Mouse (Mus musculus): ENCODE measurements around the gene Pafah1b3. TPM values are rescaled to one million over a fixed set of nuclear protein-coding genes. Genes with fewer than 3 reads are reported as not detected.

Gene Pafah1b3
- polyA plus RNA-seq, 1 experiment = 19.1 TPM

DNA sequence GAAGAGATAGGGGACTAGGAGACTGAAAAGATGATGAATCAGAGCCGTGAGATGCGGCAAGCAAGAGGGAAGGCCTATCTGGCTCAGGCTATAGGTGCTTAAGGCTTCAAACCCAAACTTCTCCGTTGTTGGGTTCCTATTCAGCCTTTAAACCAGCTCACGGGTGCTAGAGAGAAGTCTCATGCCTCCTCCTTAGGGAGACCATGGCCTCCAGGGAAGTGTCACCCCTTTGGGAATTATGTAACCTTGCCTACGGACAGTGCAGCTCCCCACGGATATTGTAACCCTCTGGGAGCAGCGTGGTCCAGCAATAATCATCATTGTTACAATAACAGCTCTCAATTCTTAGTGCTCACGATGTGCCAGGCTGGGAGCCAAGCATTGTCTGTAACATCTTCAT, 46.0 kb downstream of the Pafah1b3 start:
- Histone ChIP-seq H3K36me3 (replicated peaks; ENCODE audit: low read length) (no peaks in the 10 kb centered on the region), H3K9me3 (no peaks in the 10 kb centered on the region), H3K27me3 (replicated peaks) (peaks cover 12% of the 10 kb centered on the region), H3K4me3 (replicated peaks) (no peak overlapping the region), H3K4me1 (peaks cover 36% of the 10 kb centered on the region)
- TF ChIP-seq GATA1 (IDR thresholded peaks at IDR 0.05; ENCODE audit: borderline replicate concordance, low read length) = no peak
- TF ChIP-seq FLI1 (IDR thresholded peaks at IDR 0.05; ENCODE audit: low read length) = no peak

DNA sequence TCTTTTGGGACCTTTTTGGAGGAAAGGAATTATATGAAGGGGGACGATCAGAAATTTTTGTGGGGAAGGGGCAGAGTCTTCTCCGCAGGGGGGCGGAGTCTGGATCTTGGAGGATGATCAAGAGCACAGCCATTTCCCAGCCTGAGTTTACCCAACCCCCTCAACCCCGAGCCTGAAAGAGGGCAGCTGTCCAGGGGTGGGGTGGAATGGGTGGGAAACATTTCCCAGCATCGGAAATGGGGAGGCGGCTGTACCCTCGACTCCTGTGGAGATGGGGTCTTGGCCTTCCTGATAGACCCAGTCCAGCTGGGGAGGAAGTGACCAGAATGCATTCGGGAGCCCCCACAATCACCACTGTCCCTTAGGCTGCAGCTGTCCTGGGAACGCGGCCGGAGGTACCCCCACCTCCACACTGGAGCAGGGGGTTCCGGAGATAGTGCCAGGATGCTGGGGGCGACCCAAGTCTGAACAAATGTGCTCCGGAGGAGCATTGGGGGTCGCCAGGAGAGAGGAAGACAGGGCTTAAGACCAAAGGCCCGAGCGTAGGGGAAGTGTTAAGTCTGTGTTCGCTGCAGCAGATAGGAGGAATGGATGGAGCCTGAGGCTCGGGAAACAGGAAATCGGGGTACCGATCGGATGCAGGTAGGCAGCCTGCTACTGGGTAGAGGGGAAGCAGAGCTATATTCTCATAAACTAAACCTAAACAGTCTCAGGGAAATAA, 46.6 kb downstream of the Pafah1b3 start:
- TF ChIP-seq GATA1 (IDR thresholded peaks at IDR 0.05; ENCODE audit: borderline replicate concordance, low read length) (no peak), FLI1 (IDR thresholded peaks at IDR 0.05; ENCODE audit: low read length) (no peak)
- Histone ChIP-seq H3K9me3 (no peaks in the 10 kb centered on the region), H3K4me3 (replicated peaks) (peak overlapping the region; percentile 97), H3K27me3 (replicated peaks) (peaks cover 12% of the 10 kb centered on the region), H3K4me1 (peaks cover 42% of the 10 kb centered on the region), H3K36me3 (replicated peaks; ENCODE audit: low read length) (peaks cover under 1% of the 10 kb centered on the region)

DNA sequence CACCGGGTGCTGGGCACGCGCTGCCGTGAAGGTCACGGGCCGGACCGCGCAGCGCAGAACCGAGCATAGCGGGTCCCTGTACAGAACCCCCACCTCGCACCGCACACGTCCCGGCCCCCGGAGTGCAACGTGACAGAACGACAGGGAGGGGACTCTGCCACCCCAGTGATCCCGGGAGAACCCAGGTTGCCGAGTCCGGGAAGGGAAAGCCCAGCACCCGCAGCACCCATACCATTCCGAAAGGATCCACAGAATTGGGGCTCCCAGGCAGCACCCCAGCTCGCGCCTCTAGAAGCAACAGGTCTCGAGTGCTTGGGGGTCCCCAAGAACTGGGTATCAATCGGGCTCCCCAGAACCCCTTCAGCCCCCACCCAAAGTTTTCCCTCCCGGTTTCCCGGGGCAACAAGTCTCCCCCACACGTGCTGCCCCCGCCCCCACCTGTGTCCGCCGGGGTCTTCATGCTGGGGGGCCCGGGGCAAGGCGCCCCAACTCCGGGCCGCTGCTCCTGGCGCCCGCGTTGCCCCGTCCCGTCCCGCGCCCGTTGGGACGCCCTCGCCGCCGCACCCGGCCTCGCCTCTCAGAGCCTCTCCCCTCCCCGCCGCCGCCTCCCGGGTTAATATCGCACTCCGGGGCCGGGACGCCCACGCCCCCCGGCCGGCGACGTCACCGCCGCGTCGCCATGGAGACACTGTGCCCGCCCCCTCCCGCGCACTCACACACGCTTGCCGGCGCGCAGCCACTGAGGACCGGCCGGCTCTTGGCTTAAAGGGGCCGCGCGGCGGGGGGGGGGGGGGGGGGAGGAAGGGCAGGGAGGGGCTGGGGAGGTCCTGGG, 47.4 kb downstream of the Pafah1b3 start, which contains the start of gene Erf:
Gene Erf (minus strand): TSS at position 621 of the 832 bp plus-strand sequence.
- H3K4me1 ChIP-seq = peaks cover 51% of the 10 kb centered on the region

DNA sequence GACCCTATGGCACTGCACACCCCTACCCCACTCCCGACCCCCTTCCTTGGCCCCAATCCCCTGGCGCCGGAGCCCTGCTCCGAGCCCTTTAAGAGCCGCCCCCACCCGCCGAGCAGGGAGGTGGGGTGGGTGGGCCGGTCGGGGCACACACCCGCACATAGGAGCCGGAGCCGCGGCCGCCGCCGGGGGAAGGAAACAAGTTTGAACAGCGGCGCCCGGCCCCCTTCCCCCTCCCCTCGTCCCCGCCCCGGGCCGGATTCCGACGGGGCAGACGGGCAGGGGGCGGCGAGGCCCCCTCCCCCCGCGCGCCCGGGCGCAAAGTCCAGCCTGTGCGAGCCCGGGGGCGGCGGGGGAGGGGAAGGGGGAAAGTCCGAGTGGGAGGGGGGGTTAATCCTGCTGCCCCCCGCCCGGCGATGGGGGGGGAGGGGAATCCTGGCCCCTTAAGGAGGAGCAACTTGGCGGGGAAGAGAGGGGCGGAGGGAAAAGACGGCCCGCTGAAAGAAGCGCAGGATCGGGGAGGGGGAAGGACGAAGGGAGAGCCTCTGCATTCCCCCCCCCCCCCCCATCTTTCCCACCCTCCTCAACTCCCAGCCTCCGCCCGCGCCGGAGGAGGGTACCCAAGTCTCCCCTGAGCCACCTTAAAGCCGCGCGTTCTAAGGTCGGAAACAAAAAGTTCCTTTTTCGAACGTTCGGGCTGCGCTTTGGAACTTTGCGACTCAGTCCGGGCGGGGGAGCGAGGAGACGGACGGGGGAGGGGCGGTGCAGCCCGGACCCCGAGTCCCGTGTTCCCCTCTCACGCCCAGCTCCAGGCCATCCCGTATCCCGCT, 48.3 kb downstream of the Pafah1b3 start:
- no peak for TF ChIP-seq GATA1 (IDR thresholded peaks at IDR 0.05; ENCODE audit: borderline replicate concordance, low read length)
- TF ChIP-seq FLI1 (IDR thresholded peaks at IDR 0.05; ENCODE audit: low read length) = no peak
- peaks cover 58% of the 10 kb centered on the region for H3K4me1 ChIP-seq
- H3K27me3 ChIP-seq (replicated peaks) = peaks cover 3% of the 10 kb centered on the region
- H3K9me3 ChIP-seq = no peaks in the 10 kb centered on the region
- peak overlapping the region; percentile 97 for H3K4me3 ChIP-seq (replicated peaks)
- H3K36me3 ChIP-seq (replicated peaks; ENCODE audit: low read length) = peaks cover 18% of the 10 kb centered on the region

More for the DNA sequence above, 47.4 kb downstream of the Pafah1b3 start, which contains the start of gene Erf:
- peaks cover 10% of the 10 kb centered on the region for H3K36me3 ChIP-seq (replicated peaks; ENCODE audit: low read length)
- H3K27me3 ChIP-seq (replicated peaks) = peaks cover 9% of the 10 kb centered on the region
- no peak for TF ChIP-seq GATA1 (IDR thresholded peaks at IDR 0.05; ENCODE audit: borderline replicate concordance, low read length)
- no peak for TF ChIP-seq FLI1 (IDR thresholded peaks at IDR 0.05; ENCODE audit: low read length)
- H3K4me3 ChIP-seq (replicated peaks) = peak within 1 kb of the TSS; percentile 97
- H3K9me3 ChIP-seq = no peaks in the 10 kb centered on the region

DNA sequence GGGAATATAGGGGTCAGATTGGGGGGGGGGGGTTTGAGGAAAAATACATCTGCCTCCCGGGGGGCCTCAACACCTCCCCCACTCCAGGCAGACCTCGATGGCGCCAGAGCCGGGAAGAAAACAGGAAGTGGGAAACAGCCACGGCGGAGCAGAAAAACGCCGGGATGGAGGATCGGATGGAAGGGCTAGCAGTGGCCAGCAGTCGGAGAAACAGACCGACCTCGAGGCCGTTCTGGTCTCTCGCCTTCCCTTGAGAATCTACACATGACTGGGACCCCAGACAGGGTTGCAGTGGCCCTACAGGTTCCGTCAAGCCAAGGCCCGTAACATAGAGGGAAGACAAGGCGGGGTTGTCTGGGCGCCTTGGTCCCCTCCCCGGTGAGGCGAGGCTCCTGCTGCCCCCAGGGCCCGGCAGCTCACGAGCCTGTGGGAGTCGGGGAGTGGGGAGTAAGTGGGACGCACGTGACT, 48.9 kb downstream of the Pafah1b3 start:
- Histone ChIP-seq H3K4me1 (peaks cover 59% of the 10 kb centered on the region), H3K27me3 (replicated peaks) (peaks cover 2% of the 10 kb centered on the region), H3K9me3 (no peaks in the 10 kb centered on the region), H3K36me3 (replicated peaks; ENCODE audit: low read length) (peaks cover 23% of the 10 kb centered on the region), H3K4me3 (replicated peaks) (peak overlapping the region; percentile 97)
- TF ChIP-seq FLI1 (IDR thresholded peaks at IDR 0.05; ENCODE audit: low read length) (no peak), GATA1 (IDR thresholded peaks at IDR 0.05; ENCODE audit: borderline replicate concordance, low read length) (no peak)

DNA sequence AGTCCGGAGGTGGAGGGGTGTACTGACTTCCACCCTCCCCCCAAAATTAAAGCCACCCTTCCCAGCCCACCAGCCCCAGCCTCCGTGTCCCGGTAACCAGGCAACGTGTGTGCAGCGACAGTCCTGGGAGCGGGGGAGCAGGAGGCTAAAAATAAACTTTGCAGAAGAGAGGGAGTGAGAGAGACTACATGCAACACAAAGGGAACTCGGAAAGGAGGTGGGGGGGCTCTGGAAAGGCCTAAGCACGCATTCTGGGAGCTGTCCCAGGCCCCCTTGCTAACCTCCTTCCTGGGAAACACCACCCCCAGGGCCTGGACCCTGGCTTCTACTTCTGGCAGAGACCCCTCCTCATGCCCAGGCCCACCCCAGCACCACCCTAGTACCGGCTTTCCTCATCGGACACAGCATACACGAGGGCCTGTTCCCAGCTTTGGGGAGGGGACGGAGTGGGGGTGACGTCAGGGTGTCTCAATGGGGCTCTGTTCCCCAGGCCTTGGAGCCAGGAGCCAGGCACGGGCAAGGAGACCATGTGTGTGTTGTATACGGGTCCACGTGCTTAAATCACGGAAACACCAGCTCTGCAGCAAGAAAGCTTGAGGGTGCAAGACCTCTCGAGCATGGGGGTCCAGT, 49.7 kb downstream of the Pafah1b3 start:
- TF ChIP-seq GATA1 (IDR thresholded peaks at IDR 0.05; ENCODE audit: borderline replicate concordance, low read length) = no peak
- TF ChIP-seq FLI1 (IDR thresholded peaks at IDR 0.05; ENCODE audit: low read length) = no peak
- peaks cover 59% of the 10 kb centered on the region for H3K4me1 ChIP-seq
- peak overlapping the region; percentile 97 for H3K4me3 ChIP-seq (replicated peaks)
- H3K9me3 ChIP-seq = no peaks in the 10 kb centered on the region
- H3K27me3 ChIP-seq (replicated peaks) = peaks cover 2% of the 10 kb centered on the region
- H3K36me3 ChIP-seq (replicated peaks; ENCODE audit: low read length) = peaks cover 26% of the 10 kb centered on the region

DNA sequence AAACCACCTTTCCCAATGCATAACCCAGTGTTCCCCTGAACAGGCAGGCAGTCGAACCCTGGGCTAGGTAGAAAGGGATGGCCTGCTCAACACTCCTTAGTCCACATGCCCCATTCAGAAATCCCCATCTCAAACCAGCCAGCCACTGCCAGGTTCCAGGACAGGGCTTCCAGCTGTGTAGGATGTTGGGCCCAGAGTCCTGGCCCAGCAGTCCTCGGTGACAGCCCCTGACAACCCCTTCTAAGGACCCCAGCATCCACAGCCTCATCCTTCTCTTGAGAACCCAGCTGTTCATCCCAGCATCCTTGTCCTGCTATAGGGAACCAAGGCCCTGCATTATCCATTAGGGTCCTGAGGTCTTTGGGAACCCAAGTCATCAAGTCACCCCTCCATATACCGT, 50.3 kb downstream of the Pafah1b3 start:
- H3K9me3 ChIP-seq = no peaks in the 10 kb centered on the region
- peak overlapping the region; percentile 15 for H3K4me3 ChIP-seq (replicated peaks)
- no peak for TF ChIP-seq GATA1 (IDR thresholded peaks at IDR 0.05; ENCODE audit: borderline replicate concordance, low read length)
- no peak for TF ChIP-seq FLI1 (IDR thresholded peaks at IDR 0.05; ENCODE audit: low read length)
- peaks cover 33% of the 10 kb centered on the region for H3K36me3 ChIP-seq (replicated peaks; ENCODE audit: low read length)
- peaks cover 59% of the 10 kb centered on the region for H3K4me1 ChIP-seq
- peaks cover 2% of the 10 kb centered on the region for H3K27me3 ChIP-seq (replicated peaks)

DNA sequence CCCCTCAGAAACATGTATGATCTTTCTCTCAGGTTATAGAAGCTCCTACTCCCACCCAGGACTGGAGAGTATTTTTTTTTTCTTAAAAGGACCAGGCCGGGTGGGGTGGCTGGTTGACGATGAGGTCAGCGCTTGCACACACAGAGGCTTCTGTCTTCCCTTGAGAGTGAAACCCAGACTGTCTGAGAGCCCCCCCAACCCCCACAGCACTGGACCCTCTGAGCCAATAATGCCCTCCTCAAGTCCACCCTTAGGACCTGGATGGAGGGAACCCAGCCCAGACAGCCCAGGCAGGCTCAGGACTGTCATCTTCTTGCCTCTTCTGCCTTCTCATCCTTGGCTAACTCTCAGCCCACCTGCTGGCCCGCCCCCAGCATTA, 51.0 kb downstream of the Pafah1b3 start:
- H3K4me3 ChIP-seq (replicated peaks) = peak overlapping the region; percentile 82

More for the DNA sequence above, 51.0 kb downstream of the Pafah1b3 start:
- Histone ChIP-seq H3K9me3 (no peaks in the 10 kb centered on the region), H3K27me3 (replicated peaks) (peaks cover 2% of the 10 kb centered on the region), H3K4me1 (peaks cover 56% of the 10 kb centered on the region), H3K36me3 (replicated peaks; ENCODE audit: low read length) (peaks cover 34% of the 10 kb centered on the region)
- TF ChIP-seq FLI1 (IDR thresholded peaks at IDR 0.05; ENCODE audit: low read length) (no peak), GATA1 (IDR thresholded peaks at IDR 0.05; ENCODE audit: borderline replicate concordance, low read length) (no peak)
